Mouse (Mus musculus): ENCODE measurements around the gene Nfya. TPM values are rescaled to one million over a fixed set of nuclear protein-coding genes. Genes with fewer than 3 reads are reported as not detected.

The Nfya gene
- total RNA-seq, 1 experiment from 2014 or later = 33.1 TPM

DNA sequence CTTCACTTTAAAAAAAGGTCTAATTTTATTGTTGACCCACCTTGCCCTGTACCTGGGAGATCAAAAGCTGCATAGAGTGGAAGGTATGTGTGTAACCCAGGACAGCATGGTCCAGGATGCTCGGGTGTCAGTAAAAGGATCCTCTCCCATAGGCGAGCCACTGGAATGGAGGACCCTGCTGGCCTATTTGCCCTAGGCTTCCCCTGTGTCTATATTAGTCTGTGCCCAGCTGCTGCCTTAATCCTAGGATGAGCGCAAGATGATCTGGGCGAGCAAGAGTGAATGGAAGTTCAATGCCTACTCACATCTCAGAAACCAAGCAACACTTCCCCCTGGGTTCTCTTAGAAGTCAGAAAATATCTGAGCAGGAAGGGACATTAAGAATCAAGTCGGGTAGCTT, 21.3 kb upstream of the Nfya start:
- DNase-seq = no peak

- DNase-seq = no peak
These were observed 20.7 kb upstream of the Nfya start for GRCm38 (mm10) chr17:48430394-48430793.

DNA sequence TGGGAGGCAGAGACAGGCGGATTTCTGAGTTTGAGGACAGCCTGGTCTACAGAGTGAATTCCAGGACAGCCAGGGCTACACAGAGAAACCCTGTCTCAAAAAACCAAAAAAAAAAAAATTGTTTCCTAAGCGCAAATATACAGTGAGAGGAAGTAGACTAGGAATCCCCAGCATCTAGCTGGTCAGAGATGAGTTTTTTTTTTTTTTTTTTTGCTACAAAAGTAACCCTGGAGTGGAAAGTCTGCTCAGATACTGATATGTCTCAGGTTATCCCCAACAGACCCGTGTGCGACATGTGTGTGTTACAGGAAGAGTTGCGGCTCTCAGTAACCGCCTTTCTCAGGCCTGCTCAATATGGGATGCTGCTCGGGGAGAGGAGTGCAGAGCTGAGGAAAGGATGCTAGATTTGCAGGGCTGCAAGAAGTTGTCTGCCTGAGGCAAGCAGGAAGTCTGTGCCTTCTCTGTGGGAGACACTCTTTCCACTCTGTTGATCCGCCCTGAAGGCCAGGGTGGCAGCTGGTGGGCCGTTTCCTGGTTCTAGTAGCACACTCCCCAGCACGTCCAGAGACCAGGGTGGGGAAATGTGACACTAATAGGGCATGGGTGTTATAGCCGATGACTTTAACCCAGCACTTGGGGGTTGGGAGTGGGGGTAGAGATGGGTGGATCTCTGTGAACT, 18.3 kb upstream of the Nfya start:
- peak; percentile 17 for DNase-seq

DNA sequence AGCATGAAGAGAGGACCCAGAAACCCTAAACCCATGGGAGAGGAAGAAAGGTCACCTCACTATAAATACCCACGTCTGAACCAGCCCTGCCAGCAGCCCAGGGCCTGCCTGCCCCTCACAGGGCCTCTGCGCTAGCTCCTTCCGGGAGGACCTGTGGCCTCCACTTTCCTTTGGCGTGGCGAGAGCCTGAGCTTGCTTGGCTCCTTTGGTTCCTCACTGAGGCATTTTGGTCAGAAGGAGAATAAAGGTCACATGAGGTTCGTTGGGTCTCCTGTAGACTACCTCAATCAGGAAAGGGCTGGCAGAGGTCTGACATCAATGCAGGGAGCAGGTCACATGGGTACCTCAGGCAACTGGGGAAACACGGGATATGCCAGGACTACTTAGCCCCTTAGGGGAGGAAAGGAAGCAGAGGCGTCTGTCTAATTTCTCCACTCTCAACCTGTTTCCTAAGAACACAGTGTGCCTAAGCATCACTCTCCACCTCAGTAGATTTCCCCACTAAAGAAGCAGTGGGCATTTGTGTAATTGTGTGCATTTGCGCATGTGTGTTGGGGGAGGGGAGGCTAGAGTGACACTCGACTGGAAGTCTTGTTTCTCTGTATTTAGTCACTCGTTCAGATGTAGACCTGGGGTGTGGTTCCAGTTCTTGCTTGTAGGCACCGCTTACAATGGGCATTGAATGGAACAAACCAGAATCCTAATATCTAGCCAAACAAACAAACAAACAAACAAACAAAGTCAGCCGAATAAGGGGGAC, 17.5 kb upstream of the Nfya start:
- DNase-seq = peak; percentile 14

GRCm38 (mm10) chr17:48425823-48426612, 16.3 kb upstream of the Nfya start:
- DNase-seq = no peak

- DNase-seq = no peak
These were observed 14.5 kb upstream of the Nfya start for GRCm38 (mm10) chr17:48424237-48424636.

GRCm38 (mm10) chr17:48419571-48419970, 9.9 kb upstream of the Nfya start:
- DNase-seq = no peak

DNA sequence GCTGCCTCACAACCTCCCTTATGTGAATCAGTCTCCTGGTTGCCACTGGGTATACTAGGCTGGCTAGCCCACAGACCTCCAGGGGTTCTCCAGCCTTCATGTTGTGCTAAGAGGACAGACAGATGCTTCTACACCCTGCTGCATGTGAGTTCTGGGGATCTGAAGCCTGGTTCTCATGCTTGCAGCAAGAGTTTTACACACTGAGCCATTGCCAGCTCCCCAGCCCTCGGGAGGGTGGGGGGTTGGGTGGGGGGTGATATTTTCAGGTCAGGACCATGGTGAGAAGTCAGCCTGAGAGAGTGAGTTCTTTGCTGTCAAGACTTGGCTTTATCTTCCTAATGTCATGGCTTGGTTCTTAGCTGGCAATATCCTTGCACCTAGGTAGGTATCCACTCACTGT, 9.1 kb upstream of the Nfya start:
- DNase-seq = no peak

- DNase-seq = no peak
These were observed 8.5 kb upstream of the Nfya start for GRCm38 (mm10) chr17:48418174-48418573.

DNA sequence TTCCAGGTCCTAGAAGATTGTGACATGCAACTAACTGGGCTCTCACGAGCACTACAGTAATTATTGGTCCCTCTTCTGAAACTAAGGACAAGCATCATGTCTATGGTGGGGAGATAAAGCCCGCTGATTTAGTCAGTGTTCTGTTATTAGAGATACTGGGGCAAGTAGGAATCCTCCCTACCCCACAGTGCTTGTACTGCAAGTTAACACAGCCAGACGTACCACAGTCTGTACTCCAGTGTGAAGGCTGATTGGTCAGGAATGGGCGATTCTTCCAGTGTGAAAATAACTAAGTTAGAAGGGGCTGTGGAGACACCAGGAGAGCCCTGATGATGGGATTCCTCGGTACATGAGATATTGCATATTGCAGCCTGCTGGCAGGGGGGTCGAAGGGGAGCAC, 7.8 kb upstream of the Nfya start:
- DNase-seq = no peak

DNA sequence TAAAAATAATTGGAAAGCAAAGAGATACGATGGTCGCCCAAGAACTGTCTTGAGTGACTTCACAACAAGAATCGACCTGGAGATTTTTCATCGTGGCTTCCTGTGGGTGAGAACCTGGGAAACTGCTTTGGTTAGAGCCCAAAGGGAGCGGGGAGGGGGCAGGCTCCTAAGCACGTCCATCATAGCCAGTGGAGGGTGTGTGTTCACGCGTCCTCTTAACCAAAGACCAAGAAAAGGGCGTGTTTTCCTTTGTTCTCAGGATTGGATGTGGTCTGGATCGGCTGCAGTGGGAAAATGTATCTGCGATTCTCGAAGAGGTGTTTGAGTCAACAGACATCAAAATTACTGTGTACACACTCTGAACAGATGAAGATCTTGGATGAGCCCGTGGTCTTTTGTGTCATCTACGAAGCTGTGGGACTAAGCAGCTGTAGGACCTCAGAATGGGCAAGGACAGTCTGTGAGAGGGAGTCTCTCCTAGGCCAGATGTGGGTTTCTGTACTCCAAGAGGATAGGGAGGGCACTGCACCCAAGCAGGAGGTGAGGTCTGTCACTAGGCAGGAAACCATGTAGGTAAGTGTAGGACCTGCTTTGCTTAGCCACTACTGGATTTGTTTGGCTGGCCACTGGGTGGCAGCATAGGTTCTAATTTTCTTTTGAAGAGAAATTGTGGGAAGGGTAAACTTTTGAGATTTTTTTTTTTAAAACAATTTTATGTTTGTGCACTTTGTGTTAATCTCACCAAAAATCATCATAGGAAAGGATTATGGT, 6.9 kb upstream of the Nfya start:
- DNase-seq = peak; percentile 67

- no peak for DNase-seq
These were observed 6.3 kb upstream of the Nfya start for GRCm38 (mm10) chr17:48416011-48416410.

DNA sequence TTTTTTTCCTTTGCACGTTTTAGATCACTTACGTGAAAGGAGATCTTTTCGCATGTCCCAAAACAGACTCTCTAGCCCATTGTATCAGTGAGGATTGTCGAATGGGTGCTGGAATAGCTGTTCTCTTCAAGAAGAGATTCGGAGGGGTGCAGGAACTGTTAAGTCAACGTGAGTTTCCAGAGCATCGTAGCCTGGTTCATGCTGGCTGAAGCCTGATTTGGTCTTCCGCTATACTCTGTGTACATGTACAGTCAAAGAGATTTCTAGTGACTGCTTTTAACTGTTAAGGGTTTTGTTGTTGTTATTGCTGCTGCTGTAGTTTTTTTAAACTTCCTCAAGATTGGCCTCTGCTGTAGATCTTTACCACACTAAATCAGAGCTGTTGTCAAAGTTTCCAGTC, 1.5 kb upstream of the Nfya start:
- no peak for DNase-seq

- DNase-seq = no peak
These were observed 636 bp upstream of the Nfya start for GRCm38 (mm10) chr17:48410299-48410785.

DNA sequence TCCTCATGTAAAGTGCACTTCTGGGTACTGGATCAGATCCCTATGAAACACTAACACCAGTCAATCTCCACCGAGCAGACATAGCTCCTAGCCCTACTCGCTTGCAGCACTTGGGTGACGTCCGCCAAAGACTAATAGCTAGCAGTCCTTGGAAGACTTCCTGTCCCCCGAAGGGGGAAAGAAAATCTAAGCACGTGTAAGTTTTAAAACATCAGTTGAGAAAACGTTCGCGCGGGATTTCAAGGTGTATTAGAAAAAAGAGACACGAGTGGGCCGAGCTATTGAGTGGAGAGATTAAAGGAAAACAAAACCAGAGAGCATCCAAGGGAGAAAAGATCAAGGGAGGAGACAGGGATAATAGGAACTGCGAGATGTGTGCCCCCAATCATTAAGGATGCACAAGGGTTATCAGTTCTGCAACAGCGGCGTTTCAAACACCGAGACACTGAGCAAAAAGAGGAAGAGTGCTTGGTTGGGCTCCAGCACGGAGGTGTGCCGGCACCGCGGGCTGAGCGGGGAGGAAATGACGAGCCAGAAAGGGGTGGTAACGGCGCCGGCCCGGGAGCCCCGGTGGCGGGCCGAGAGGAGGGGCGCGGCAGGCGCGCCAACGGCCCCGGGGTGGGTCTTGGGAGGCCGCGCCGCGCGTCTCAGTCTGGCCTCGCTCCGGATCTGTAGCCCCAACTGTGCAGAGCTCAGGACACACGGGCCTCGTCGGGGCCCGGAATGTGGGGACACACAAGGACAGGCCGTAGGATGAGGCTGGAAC, 997 bp downstream of the Nfya start:
- peak; percentile 90 for DNase-seq

DNA sequence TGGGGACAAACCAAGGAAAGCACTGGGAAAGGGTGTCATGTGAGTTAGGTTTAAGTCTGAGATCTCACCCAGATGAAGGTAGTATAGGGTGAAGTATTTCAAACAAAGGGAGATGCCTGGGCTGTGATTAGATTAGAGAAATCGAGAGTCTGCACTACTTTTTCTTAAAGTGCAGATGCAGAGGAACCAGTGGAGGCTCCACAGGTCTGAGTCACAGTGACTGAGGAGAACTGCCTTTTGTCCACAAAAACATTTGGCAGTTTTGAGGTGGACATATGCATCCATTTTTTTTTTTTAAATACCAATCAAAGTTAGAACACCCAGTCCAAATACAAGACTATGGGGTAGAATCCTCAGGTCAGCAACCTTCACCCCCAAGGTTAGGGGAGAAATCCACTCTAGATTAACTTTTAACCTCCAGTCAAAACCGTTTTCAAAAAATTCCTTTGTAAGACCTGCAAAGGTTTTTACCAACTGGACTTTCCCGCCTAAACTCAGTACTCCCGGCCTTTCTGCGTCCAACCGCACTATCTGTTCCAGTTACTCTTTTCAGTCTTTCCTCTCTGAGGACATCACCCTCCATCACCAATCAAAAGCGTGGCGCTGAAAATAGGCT, 1.7 kb downstream of the Nfya start:
- no peak for DNase-seq

GRCm38 (mm10) chr17:48407154-48407553, 2.6 kb downstream of the Nfya start:
- no peak for DNase-seq

GRCm38 (mm10) chr17:48404706-48405105, 5.0 kb downstream of the Nfya start:
- no peak for DNase-seq

DNA sequence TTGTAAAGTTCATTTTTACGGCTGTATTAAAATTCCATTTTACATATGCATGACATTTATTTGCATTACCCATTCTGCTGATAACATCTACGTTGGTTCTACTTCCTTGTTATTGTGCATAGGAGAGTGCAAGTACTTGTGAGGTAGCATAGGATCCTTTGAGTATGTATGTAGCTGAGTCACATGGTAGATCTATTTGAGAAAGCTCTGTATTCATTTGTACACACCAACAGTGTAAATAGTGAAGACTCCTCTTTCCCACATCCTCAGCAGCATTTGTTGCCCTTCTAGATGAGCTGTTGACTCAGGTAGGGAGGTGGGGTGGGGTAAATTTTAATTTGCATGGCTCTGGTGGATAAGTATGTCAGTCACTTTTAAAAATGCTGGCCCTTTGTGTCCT, 5.9 kb downstream of the Nfya start:
- no peak for DNase-seq

DNA sequence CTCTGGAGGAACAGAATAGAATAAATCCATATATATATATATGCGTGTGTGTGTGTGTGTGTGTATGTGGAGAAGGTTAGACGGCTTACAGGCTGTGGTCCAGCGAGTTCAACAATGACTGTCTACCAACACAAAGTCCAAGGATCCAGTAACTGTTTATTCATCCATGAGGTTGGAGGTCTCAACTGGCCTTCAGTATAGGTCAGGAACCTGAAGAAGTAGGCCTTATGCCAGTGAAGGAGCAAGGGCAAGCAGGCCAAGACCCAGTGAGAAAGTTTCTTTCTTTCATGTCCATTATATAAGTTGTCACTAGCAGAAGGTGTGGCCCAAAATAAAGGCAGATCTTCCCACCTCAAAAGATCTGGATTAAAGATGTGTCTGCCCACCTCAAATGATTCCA, 7.0 kb downstream of the Nfya start:
- DNase-seq = no peak

GRCm38 (mm10) chr17:48401710-48402109, 8.0 kb downstream of the Nfya start:
- DNase-seq = no peak

All from adrenal gland, postnatal 14 days (tissue).